Mouse (Mus musculus): ENCODE data around the gene Klf1. TPM values are rescaled to one million over a fixed set of nuclear protein-coding genes. Genes with fewer than 3 reads are reported as not detected.

The Klf1 gene
- polyA plus RNA-seq, 1 experiment from 2014 or later: 11.0 TPM

DNA sequence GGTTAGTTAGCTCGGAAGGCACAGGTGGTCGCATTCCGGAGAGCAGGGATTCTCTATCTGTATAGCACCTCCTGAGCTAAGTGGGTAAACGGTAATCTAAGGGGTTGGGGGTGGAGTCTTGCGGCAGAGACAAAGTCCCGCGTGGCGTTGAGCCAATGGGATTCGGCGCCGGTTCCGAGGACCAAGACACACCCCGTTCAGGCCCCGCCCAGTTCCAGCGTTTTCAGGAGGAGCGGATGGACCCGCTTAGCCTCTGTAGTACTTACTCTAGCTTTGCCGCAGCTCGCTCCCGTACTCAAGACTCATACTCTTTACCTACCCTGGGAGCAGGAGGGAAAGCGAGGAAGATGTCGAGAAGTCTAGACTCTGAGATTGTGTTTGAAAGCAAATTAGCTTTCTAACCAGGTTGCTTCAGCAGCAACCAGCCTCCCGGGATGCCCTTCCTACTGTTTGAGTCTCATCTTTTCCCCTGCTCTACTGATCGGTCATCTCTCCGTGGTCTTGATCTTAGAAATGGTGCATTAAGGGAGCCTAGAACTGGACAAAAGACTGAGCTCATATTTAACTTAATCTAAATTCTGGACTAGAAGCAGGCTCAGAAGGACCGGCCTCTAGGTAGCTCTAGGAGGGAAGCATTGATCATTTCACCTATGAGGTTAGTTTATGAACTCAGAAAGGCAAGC is 42.9 kb downstream of the Klf1 start:
- H3K4me3 ChIP-seq (ENCODE audit: low read depth, low read length): no peak overlapping the region

DNA sequence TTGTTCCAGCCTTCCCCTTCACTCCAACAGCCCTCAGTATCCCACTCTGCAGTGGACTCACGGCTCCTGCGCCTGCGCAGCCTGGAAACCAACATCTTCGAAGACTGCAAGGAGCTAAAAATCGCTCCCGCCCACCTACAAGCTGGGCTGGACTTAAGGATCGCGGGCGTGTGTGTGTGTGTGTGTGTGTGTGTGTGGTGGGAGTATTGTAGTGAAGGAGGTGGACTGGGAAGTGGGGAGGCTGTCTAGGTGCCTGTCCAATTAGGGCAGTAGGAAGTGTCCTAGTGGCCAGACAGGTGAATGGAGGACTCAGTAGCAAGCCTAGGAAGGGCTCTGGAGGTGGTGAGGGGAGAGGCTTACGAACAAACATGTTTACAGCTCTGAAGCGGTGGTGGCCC is 43.5 kb downstream of the Klf1 start:
- 0 out of 2 replicates have a peak, but pooled peaks have one; percentile 20 for ATAC-seq (ENCODE audit: insufficient number of reproducible peaks, low FRiP score, low TSS enrichment, low read depth)
- Histone ChIP-seq H3K9me3 (ENCODE audit: control insufficient read depth, low read length) (no peaks in the 10 kb centered on the region), H3K27ac (replicated peaks; ENCODE audit: low read depth, low read length) (no peak overlapping the region), H3K4me3 (ENCODE audit: low read depth, low read length) (no peak overlapping the region), H3K27me3 (ENCODE audit: control insufficient read depth, insufficient read depth, low read length) (peaks cover 43% of the 10 kb centered on the region), H3K9ac (ENCODE audit: low read length) (no peak overlapping the region), H3K36me3 (ENCODE audit: control insufficient read depth, insufficient read depth, low read length) (no peaks in the 10 kb centered on the region), H3K4me2 (ENCODE audit: low read depth, severe bottlenecking) (peak overlapping the region; percentile 72; the same call in 1 of the 2 replicates), H3K4me1 (ENCODE audit: control insufficient read depth, insufficient read depth, low read length) (peaks cover 9% of the 10 kb centered on the region)
- no peak for DNase-seq (ENCODE audit: low spot score)
- WGBS: 4% methylated on average over 11 of the region's 11 CpGs

More for the DNA sequence above, 42.9 kb downstream of the Klf1 start:
- 3% methylated on average over 26 of the region's 26 CpGs for WGBS
- H3K27me3 ChIP-seq (ENCODE audit: control insufficient read depth, insufficient read depth, low read length): peaks cover 40% of the 10 kb centered on the region
- no peak overlapping the region for H3K4me2 ChIP-seq (ENCODE audit: low read depth, severe bottlenecking)
- H3K36me3 ChIP-seq (ENCODE audit: control insufficient read depth, insufficient read depth, low read length): no peaks in the 10 kb centered on the region
- DNase-seq (ENCODE audit: low spot score) (peak; percentile 62), ATAC-seq (ENCODE audit: insufficient number of reproducible peaks, low FRiP score, low TSS enrichment, low read depth) (0 out of 2 replicates have a peak, but pooled peaks have one; percentile 48)
- no peak overlapping the region for H3K27ac ChIP-seq (replicated peaks; ENCODE audit: low read depth, low read length)
- no peak overlapping the region for H3K9ac ChIP-seq (ENCODE audit: low read length)
- peaks cover 9% of the 10 kb centered on the region for H3K4me1 ChIP-seq (ENCODE audit: control insufficient read depth, insufficient read depth, low read length)
- no peaks in the 10 kb centered on the region for H3K9me3 ChIP-seq (ENCODE audit: control insufficient read depth, low read length)

DNA sequence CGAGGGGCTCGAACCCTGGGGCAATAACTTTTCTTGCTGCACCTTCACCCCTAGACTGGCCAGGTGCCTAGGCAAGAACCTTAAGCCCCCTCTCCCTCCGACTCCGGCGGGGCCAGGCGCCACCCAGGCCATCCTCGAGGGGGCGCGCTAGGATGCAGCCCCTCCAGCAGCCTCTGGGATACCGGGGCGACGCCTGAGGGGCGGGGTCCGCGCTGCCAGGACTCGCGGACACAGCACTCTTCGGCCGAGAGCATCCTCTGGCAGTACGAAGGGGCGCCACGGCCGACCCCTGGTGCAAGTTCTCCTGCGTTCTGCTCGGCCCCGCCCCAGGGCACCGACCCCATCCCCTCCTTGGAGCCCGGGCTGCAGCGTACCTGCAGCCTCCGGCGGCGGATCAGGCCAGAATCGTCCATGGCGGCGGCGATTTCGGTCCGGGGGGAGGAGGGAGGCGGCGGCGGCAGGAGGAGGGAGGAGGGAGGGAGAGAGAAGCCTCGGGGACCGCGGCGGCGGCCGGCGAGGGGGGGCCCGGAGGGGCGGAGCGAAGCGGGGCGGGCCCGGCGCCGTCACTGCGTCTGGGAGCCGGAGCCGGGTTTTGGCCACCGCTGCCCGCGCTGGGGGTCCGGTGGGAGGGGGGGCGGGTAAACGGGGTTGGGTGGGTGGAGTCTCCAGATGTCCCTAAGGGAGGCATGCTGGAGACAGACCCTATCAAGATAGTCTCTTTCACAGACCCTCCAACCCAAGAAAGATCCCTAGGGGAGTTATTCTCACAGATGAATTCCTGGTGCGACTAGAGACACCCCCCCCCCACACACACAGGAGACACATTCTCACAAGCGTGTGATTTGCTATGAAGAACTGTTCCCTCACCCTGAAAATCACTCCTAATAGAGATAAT is 44.2 kb downstream of the Klf1 start:
- peaks cover 49% of the 10 kb centered on the region for H3K27me3 ChIP-seq (ENCODE audit: control insufficient read depth, insufficient read depth, low read length)
- ATAC-seq (ENCODE audit: insufficient number of reproducible peaks, low FRiP score, low TSS enrichment, low read depth) (peak; percentile 51; the same call in 1 of the 2 replicates), DNase-seq (ENCODE audit: low spot score) (peak; percentile 61)
- H3K4me3 ChIP-seq (ENCODE audit: low read depth, low read length): peak overlapping the region; percentile 37
- peaks cover 9% of the 10 kb centered on the region for H3K4me1 ChIP-seq (ENCODE audit: control insufficient read depth, insufficient read depth, low read length)
- WGBS: under 1% methylated on average over 48 of the region's 67 CpGs
- peak overlapping the region; percentile 72 for H3K4me2 ChIP-seq (ENCODE audit: low read depth, severe bottlenecking)
- no peaks in the 10 kb centered on the region for H3K36me3 ChIP-seq (ENCODE audit: control insufficient read depth, insufficient read depth, low read length)
- no peak overlapping the region for H3K27ac ChIP-seq (replicated peaks; ENCODE audit: low read depth, low read length)
- H3K9ac ChIP-seq (ENCODE audit: low read length): no peak overlapping the region
- no peaks in the 10 kb centered on the region for H3K9me3 ChIP-seq (ENCODE audit: control insufficient read depth, low read length)

DNA sequence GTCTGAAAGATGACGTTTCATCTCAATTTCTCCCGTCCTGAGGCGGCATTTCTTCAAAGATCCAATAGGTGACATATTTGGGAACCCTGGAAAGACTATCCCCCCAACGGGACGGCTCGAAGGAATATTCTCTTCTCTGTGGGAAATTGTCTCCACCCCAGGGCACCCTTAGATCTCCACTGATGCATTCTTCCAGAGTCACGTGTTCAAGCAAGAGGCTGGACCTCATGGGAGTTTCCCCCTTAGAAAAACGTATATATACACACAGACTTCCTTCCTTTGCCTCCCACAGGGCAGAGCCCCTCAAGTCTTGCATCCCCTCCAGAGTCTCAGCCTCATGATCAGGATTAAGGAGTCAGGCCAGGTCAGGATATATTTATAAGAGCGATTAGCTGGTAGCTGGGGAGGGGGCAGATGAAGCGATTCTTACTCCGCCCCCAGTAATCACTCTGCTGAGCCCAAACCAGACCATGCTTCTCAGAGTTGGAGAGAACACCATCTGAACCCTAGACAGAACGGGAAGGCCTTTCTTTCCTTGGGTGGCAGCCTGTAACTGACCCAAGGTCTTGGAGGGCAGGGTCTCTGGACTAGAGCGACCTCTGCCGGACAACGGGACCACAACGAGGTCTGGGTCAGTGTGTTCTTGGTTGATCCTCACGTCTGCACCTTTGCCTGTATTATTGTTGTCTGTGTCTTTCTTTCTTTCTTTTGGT is 45.0 kb downstream of the Klf1 start, which contains the start of gene Rtbdn:
Gene Rtbdn (plus strand): TSS at position 464 of the 713 bp plus-strand sequence.
- H3K9ac ChIP-seq (ENCODE audit: low read length): no peak within 1 kb of the TSS
- DNase-seq (ENCODE audit: low spot score) (no peak), ATAC-seq (ENCODE audit: insufficient number of reproducible peaks, low FRiP score, low TSS enrichment, low read depth) (no peak)
- 13% methylated on average over 17 of the region's 17 CpGs for WGBS
- no peaks in the 10 kb centered on the region for H3K9me3 ChIP-seq (ENCODE audit: control insufficient read depth, low read length)
- peak within 1 kb of the TSS; percentile 72 for H3K4me2 ChIP-seq (ENCODE audit: low read depth, severe bottlenecking)
- H3K4me3 ChIP-seq (ENCODE audit: low read depth, low read length): peak within 1 kb of the TSS; percentile 37
- H3K27ac ChIP-seq (replicated peaks; ENCODE audit: low read depth, low read length): no peak within 1 kb of the TSS
- H3K36me3 ChIP-seq (ENCODE audit: control insufficient read depth, insufficient read depth, low read length): no peaks in the 10 kb centered on the region
- peaks cover 9% of the 10 kb centered on the region for H3K4me1 ChIP-seq (ENCODE audit: control insufficient read depth, insufficient read depth, low read length)
- H3K27me3 ChIP-seq (ENCODE audit: control insufficient read depth, insufficient read depth, low read length): peaks cover 49% of the 10 kb centered on the region

DNA sequence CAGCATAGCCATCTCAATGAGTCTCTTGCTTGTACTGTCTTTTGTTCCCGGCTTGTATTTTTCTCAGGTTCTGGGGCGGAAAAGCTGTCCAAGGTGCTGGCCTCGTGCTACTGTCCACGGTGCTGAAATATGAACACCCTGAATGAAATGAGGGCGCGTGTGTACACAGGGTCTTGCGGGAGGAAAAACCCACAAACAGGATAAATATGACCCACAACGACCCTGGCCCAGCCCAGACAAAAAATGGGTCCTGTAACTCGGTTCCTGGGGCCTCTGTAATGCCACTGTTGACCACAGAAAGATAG is 45.5 kb downstream of the Klf1 start:
- H3K4me3 ChIP-seq (ENCODE audit: low read depth, low read length): no peak overlapping the region
- H3K4me1 ChIP-seq (ENCODE audit: control insufficient read depth, insufficient read depth, low read length): peaks cover 9% of the 10 kb centered on the region
- H3K36me3 ChIP-seq (ENCODE audit: control insufficient read depth, insufficient read depth, low read length): no peaks in the 10 kb centered on the region
- ATAC-seq (ENCODE audit: insufficient number of reproducible peaks, low FRiP score, low TSS enrichment, low read depth): no peak
- WGBS: 15% methylated on average over 9 of the region's 9 CpGs
- DNase-seq (ENCODE audit: low spot score): peak; percentile 81
- H3K9me3 ChIP-seq (ENCODE audit: control insufficient read depth, low read length): no peaks in the 10 kb centered on the region
- H3K4me2 ChIP-seq (ENCODE audit: low read depth, severe bottlenecking): no peak overlapping the region
- H3K27me3 ChIP-seq (ENCODE audit: control insufficient read depth, insufficient read depth, low read length): peaks cover 49% of the 10 kb centered on the region
- no peak overlapping the region for H3K9ac ChIP-seq (ENCODE audit: low read length)
- no peak overlapping the region for H3K27ac ChIP-seq (replicated peaks; ENCODE audit: low read depth, low read length)

DNA sequence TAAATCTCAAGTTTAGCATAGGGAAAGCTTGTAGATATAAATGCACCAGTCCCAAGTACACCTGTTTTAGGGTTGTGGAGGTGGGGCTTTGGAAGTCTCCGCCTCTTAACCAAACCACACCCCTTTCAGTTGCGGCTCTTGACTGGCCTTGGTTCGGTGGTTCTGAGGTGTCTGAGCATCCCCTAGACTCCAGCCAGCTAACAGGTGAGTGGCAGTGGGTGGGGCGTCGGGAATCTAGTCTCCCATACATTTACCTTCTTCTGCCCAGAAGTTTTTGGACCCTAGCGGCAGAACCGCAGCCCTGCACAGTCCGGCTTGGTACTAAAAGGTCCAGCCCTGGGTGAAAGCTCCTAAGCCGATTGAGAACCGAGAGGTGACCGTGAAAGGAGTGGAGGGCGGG is 48.0 kb downstream of the Klf1 start:
- DNase-seq (ENCODE audit: low spot score) (no peak), ATAC-seq (ENCODE audit: insufficient number of reproducible peaks, low FRiP score, low TSS enrichment, low read depth) (no peak)
- no peak overlapping the region for H3K9ac ChIP-seq (ENCODE audit: low read length)
- H3K4me2 ChIP-seq (ENCODE audit: low read depth, severe bottlenecking): no peak overlapping the region
- H3K36me3 ChIP-seq (ENCODE audit: control insufficient read depth, insufficient read depth, low read length): no peaks in the 10 kb centered on the region
- WGBS: 24% methylated on average over 12 of the region's 12 CpGs
- H3K27me3 ChIP-seq (ENCODE audit: control insufficient read depth, insufficient read depth, low read length): peaks cover 36% of the 10 kb centered on the region
- H3K4me1 ChIP-seq (ENCODE audit: control insufficient read depth, insufficient read depth, low read length): peaks cover 9% of the 10 kb centered on the region
- H3K27ac ChIP-seq (replicated peaks; ENCODE audit: low read depth, low read length): no peak overlapping the region
- H3K9me3 ChIP-seq (ENCODE audit: control insufficient read depth, low read length): no peaks in the 10 kb centered on the region
- no peak overlapping the region for H3K4me3 ChIP-seq (ENCODE audit: low read depth, low read length)

DNA sequence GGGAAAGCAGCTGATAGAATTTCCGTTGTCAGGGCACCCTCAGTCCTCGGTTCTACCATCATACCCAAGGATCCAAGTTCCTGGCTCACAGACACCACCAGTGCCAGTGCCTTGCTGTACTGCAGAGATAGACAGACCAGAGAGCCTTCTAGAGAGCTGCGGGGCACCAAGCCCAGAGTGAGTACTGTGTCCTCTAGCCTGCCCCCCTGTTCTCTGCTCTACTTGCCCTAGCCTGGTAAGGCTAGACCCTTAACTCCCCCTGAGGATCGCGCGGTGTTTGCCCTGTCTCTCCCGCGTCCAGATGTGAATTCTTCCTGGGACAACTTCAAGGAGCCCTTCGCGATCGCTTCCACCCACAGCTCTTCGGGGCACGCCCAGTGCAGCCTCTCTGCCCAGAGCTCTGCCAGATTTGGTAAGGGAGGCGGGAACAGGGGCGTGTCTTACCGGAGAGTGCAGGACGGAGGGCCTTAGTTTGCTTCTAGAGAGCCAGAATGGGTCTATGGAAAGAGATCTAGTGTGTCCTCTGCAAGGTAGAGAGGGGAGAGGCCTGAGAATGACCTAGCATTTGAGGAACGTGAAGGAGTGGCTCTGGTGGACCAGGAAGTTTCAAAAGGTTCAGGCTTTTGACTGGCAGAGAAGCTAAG is 51.0 kb downstream of the Klf1 start:
- Histone ChIP-seq H3K27me3 (ENCODE audit: control insufficient read depth, insufficient read depth, low read length) (peaks cover 10% of the 10 kb centered on the region; the same call in 1 of the 2 replicates), H3K4me1 (ENCODE audit: control insufficient read depth, insufficient read depth, low read length) (no peaks in the 10 kb centered on the region), H3K27ac (replicated peaks; ENCODE audit: low read depth, low read length) (no peak overlapping the region), H3K4me2 (ENCODE audit: low read depth, severe bottlenecking) (no peak overlapping the region), H3K9me3 (ENCODE audit: control insufficient read depth, low read length) (no peaks in the 10 kb centered on the region), H3K9ac (ENCODE audit: low read length) (no peak overlapping the region), H3K36me3 (ENCODE audit: control insufficient read depth, insufficient read depth, low read length) (peaks cover 3% of the 10 kb centered on the region; the same call in 1 of the 2 replicates), H3K4me3 (ENCODE audit: low read depth, low read length) (no peak overlapping the region)
- no peak for DNase-seq (ENCODE audit: low spot score)
- no peak for ATAC-seq (ENCODE audit: insufficient number of reproducible peaks, low FRiP score, low TSS enrichment, low read depth)
- 8% methylated on average over 18 of the region's 18 CpGs for WGBS
